Mouse (Mus musculus) E14TG2a.4 (cell line): Measurements from ENCODE around the gene Fndc7.
"Not testable (repeated sequence)": the region's sequence is repeated elsewhere in the genome, so short reads cannot be mapped to it uniquely, and the experiment has no call there.

Experiments
- CTCF ChIP-seq: conservative IDR thresholded peaks from 2 replicates; pipeline ENCODE4 v1.5.1; 2014; ENCODE audit warnings: low read length
- NANOG ChIP-seq: IDR thresholded peaks from 2 replicates; pipeline ENCODE4 v1.6.1; 2014; ENCODE audit warnings: borderline replicate concordance, low read length, mixed read lengths
- POU5F1 ChIP-seq: IDR thresholded peaks from 2 replicates; pipeline ENCODE4 v1.6.1; 2014; ENCODE audit warnings: low read length, borderline replicate concordance

DNA sequence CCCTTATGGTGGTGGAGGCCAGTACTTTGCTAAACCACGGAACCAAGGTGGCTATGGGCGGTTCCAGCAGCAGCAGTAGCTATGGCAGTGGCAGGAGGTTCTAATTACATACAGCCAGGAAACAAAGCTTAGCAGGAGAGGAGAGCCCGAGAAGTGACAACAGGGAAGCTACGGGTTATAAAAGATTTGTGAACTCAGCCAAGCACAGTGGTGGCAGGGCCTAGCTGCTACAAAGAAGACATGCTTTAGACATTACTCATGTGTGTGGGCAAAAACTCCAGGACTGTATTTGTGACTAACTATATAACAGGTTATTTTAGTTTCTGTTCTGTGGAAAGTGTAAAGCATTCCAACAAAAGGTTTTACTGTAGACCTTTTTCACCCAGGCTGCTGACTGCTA, 7.9 kb downstream of the Fndc7 start:
- TF ChIP-seq POU5F1, CTCF, NANOG: not testable (repeated sequence)
